Mouse (Mus musculus) CH12.LX (cell line): ENCODE results near the gene Gm20388. TPM values are rescaled to one million over a fixed set of nuclear protein-coding genes. Genes with fewer than 3 reads are reported as not detected.

Experiments
- DNase-seq: peaks from one replicate; pipeline ENCODE4 v3.0.0-alpha.2; 2013; ENCODE audit errors: extremely low read depth
- H3K27ac ChIP-seq: 2 replicates; pipeline ENCODE4 v1.5.1; 2012; ENCODE audit warnings: low read depth, mild to moderate bottlenecking, control low read depth, moderate library complexity; ENCODE audit not compliant: insufficient read depth
- H3K27me3 ChIP-seq: replicated peaks from 2 replicates; pipeline ENCODE3; 2012; ENCODE audit warnings: inconsistent platforms
- H3K36me3 ChIP-seq, 2 experiments: replicated peaks in 1 of 2; 2 replicates each; pipeline versions ENCODE3 to v1.6.1; 2012; ENCODE audit warnings: inconsistent platforms in 1 of 2, low read length in 1 of 2, mild to moderate bottlenecking in 1 of 2, mixed read lengths in 1 of 2, moderate library complexity in 1 of 2; ENCODE audit not compliant: control insufficient read depth in 1 of 2, insufficient read depth in 1 of 2
- H3K4me1 ChIP-seq, 2 experiments: 2 replicates each; pipeline ENCODE4 v1.6.1; 2012; ENCODE audit warnings: inconsistent platforms in 1 of 2, moderate library complexity in 1 of 2; ENCODE audit not compliant: insufficient read depth in 2 of 2, control insufficient read depth in 1 of 2
- H3K4me2 ChIP-seq: 2 replicates; pipeline ENCODE4 v1.6.1; 2012; ENCODE audit warnings: low read depth, mild to moderate bottlenecking, control low read depth; ENCODE audit not compliant: poor library complexity, insufficient read depth, severe bottlenecking
- H3K4me3 ChIP-seq, 3 experiments: fragments of 150-350 bp in 1 of 3; sonication (generic) in 1 of 3; replicated peaks in 1 of 3; 2 replicates each; pipeline versions ENCODE3 to v1.5.1; 2011 to 2012; ENCODE audit warnings: low read depth in 2 of 3, low read length in 2 of 3, mild to moderate bottlenecking in 2 of 3, moderate library complexity in 2 of 3, control low read depth in 1 of 3, improper control_type of control experiment in 1 of 3, inconsistent platforms in 1 of 3, mixed read lengths in 1 of 3; ENCODE audit not compliant: poor library complexity in 1 of 3
- H3K79me2 ChIP-seq: replicated peaks from 2 replicates; pipeline ENCODE4 v1.6.1; 2012; ENCODE audit warnings: mild to moderate bottlenecking, moderate library complexity; ENCODE audit not compliant: control insufficient read depth, poor library complexity, insufficient read depth, severe bottlenecking; ENCODE audit errors: extremely low read depth
- H3K9ac ChIP-seq: 2 replicates; pipeline ENCODE4 v1.6.1; 2012; ENCODE audit warnings: low read depth, mild to moderate bottlenecking, control low read depth, moderate library complexity; ENCODE audit not compliant: insufficient read depth
- H3K9me3 ChIP-seq: replicated peaks from 2 replicates; pipeline ENCODE3; 2012; ENCODE audit warnings: low read length, inconsistent platforms, mixed read lengths
- BHLHE40 ChIP-seq: IDR thresholded peaks from 2 replicates; pipeline ENCODE4 v1.6.1; 2011; ENCODE audit warnings: mild to moderate bottlenecking, low read depth, low read length, improper control_type of control experiment
- CHD1 ChIP-seq: IDR thresholded peaks from 2 replicates; pipeline ENCODE4 v1.6.1; 2012; ENCODE audit warnings: low read depth, low read length, improper control_type of control experiment, inconsistent platforms
- CHD2 ChIP-seq: IDR thresholded peaks from 2 replicates; pipeline ENCODE4 v1.6.1; 2011; ENCODE audit warnings: low read length, improper control_type of control experiment
- CTCF ChIP-seq, 2 experiments: IDR thresholded peaks in 1 of 2; conservative IDR thresholded peaks in 1 of 2; 2 replicates each; pipeline ENCODE4 v1.5.1; 2011 to 2012; ENCODE audit warnings: low read depth in 2 of 2, low read length in 2 of 2, improper control_type of control experiment in 1 of 2, inconsistent platforms in 1 of 2, mild to moderate bottlenecking in 1 of 2, moderate library complexity in 1 of 2
- E2F4 ChIP-seq: IDR thresholded peaks from 2 replicates; pipeline ENCODE4 v1.6.1; 2011; ENCODE audit warnings: low read depth, low read length, improper control_type of control experiment; ENCODE audit not compliant: insufficient replicate concordance
- EP300 ChIP-seq: IDR thresholded peaks from 2 replicates; pipeline ENCODE4 v1.6.1; 2011; ENCODE audit warnings: low read length, improper control_type of control experiment
- ETS1 ChIP-seq: conservative IDR thresholded peaks from 2 replicates; pipeline ENCODE4 v1.6.1; 2012; ENCODE audit warnings: low read depth, mild to moderate bottlenecking, inconsistent platforms, low read length, improper control_type of control experiment, moderate library complexity
- GABPA ChIP-seq: IDR thresholded peaks from 2 replicates; pipeline ENCODE4 v1.6.1; 2012; ENCODE audit warnings: low read depth, low read length, improper control_type of control experiment, inconsistent platforms; ENCODE audit not compliant: insufficient replicate concordance
- HCFC1 ChIP-seq: IDR thresholded peaks from 2 replicates; pipeline ENCODE4 v1.6.1; 2012; ENCODE audit warnings: low read depth, mild to moderate bottlenecking, inconsistent platforms, low read length, improper control_type of control experiment
- IRF4 ChIP-seq: IDR thresholded peaks from 2 replicates; pipeline ENCODE4 v1.6.1; 2014; ENCODE audit warnings: low read depth, mild to moderate bottlenecking, inconsistent platforms, low read length, improper control_type of control experiment
- JUN ChIP-seq: IDR thresholded peaks from 2 replicates; pipeline ENCODE4 v1.6.1; 2011; ENCODE audit warnings: low read depth, mild to moderate bottlenecking, low read length, improper control_type of control experiment, moderate library complexity; ENCODE audit not compliant: insufficient read depth
- JUND ChIP-seq: conservative IDR thresholded peaks from 2 replicates; pipeline ENCODE4 v1.6.1; 2011; ENCODE audit warnings: low read depth, low read length, improper control_type of control experiment
- KAT2A ChIP-seq: IDR thresholded peaks from 2 replicates; pipeline ENCODE4 v1.6.1; 2012; ENCODE audit warnings: low read length, improper control_type of control experiment, inconsistent platforms; ENCODE audit not compliant: insufficient replicate concordance
- MAFK ChIP-seq: IDR thresholded peaks from 2 replicates; pipeline ENCODE4 v1.6.1; 2011; ENCODE audit warnings: low read length, improper control_type of control experiment; ENCODE audit not compliant: insufficient replicate concordance
- MAX ChIP-seq: IDR thresholded peaks from 2 replicates; pipeline ENCODE4 v1.6.1; 2011; ENCODE audit warnings: low read length, improper control_type of control experiment
- MAZ ChIP-seq: IDR thresholded peaks from 2 replicates; pipeline ENCODE4 v1.6.1; 2012; ENCODE audit warnings: low read depth, mild to moderate bottlenecking, inconsistent platforms, low read length, improper control_type of control experiment, moderate library complexity
- MEF2A ChIP-seq: IDR thresholded peaks from 2 replicates; pipeline ENCODE4 v1.6.1; 2014; ENCODE audit warnings: low read depth, mild to moderate bottlenecking, inconsistent platforms, low read length, improper control_type of control experiment, borderline replicate concordance
- MXI1 ChIP-seq: IDR thresholded peaks from 2 replicates; pipeline ENCODE4 v1.6.1; 2011; ENCODE audit warnings: mild to moderate bottlenecking, low read depth, low read length, improper control_type of control experiment
- MYC ChIP-seq: IDR thresholded peaks from 2 replicates; pipeline ENCODE4 v1.6.1; 2011; ENCODE audit warnings: low read depth, mild to moderate bottlenecking, improper control_type of control experiment, low read length
- NELFE ChIP-seq: IDR thresholded peaks from 2 replicates; pipeline ENCODE4 v1.6.1; 2011; ENCODE audit warnings: low read depth, low read length, improper control_type of control experiment
- NRF1 ChIP-seq: IDR thresholded peaks from 2 replicates; pipeline ENCODE4 v1.6.1; 2014; ENCODE audit warnings: low read depth, mild to moderate bottlenecking, inconsistent platforms, low read length, improper control_type of control experiment, moderate library complexity
- PAX5 ChIP-seq: IDR thresholded peaks from 2 replicates; pipeline ENCODE4 v1.6.1; 2012; ENCODE audit warnings: low read length, inconsistent platforms, mixed read lengths
- POLR2A ChIP-seq: IDR thresholded peaks from 2 replicates; pipeline ENCODE4 v1.6.1; 2011; ENCODE audit warnings: low read depth, mild to moderate bottlenecking, improper control_type of control experiment, low read length
- POLR2AphosphoS2 ChIP-seq: IDR thresholded peaks from 2 replicates; pipeline ENCODE4 v1.6.1; 2011; ENCODE audit warnings: low read depth, low read length, improper control_type of control experiment
- RAD21 ChIP-seq: IDR thresholded peaks from 2 replicates; pipeline ENCODE4 v1.6.1; 2011; ENCODE audit warnings: low read depth, mild to moderate bottlenecking, low read length, improper control_type of control experiment, moderate library complexity
- RCOR1 ChIP-seq: conservative IDR thresholded peaks from 2 replicates; pipeline ENCODE4 v1.6.1; 2012; ENCODE audit warnings: low read depth, mild to moderate bottlenecking, inconsistent platforms, low read length, improper control_type of control experiment
- SIN3A ChIP-seq: IDR thresholded peaks from 2 replicates; pipeline ENCODE4 v1.6.1; 2012; ENCODE audit warnings: low read length, improper control_type of control experiment, inconsistent platforms
- SMC3 ChIP-seq: IDR thresholded peaks from 2 replicates; pipeline ENCODE4 v1.6.1; 2011; ENCODE audit warnings: low read depth, low read length, improper control_type of control experiment
- TBP ChIP-seq: conservative IDR thresholded peaks from 2 replicates; pipeline ENCODE4 v1.6.1; 2011; ENCODE audit warnings: low read depth, low read length, improper control_type of control experiment
- TCF12 ChIP-seq: IDR thresholded peaks from 2 replicates; pipeline ENCODE4 v1.6.1; 2014; ENCODE audit warnings: low read depth, mild to moderate bottlenecking, inconsistent platforms, low read length, improper control_type of control experiment
- UBTF ChIP-seq: IDR thresholded peaks from 2 replicates; pipeline ENCODE4 v1.6.1; 2012; ENCODE audit warnings: low read depth, mild to moderate bottlenecking, inconsistent platforms, low read length, improper control_type of control experiment, moderate library complexity
- USF1 ChIP-seq: IDR thresholded peaks from 2 replicates; pipeline ENCODE4 v1.6.1; 2014; ENCODE audit warnings: low read depth, mild to moderate bottlenecking, inconsistent platforms, low read length, improper control_type of control experiment
- USF2 ChIP-seq: conservative IDR thresholded peaks from 2 replicates; pipeline ENCODE4 v1.6.1; 2011; ENCODE audit warnings: low read depth, low read length, improper control_type of control experiment
- ZC3H11A ChIP-seq: IDR thresholded peaks from 2 replicates; pipeline ENCODE4 v1.6.1; 2012; ENCODE audit warnings: low read depth, mild to moderate bottlenecking, inconsistent platforms, low read length, improper control_type of control experiment
- ZKSCAN1 ChIP-seq: IDR thresholded peaks from 2 replicates; pipeline ENCODE4 v1.6.1; 2012; ENCODE audit warnings: low read depth, inconsistent platforms, low read length, improper control_type of control experiment, borderline replicate concordance
- ZMIZ1 ChIP-seq: IDR thresholded peaks from 2 replicates; pipeline ENCODE4 v1.6.1; 2012; ENCODE audit warnings: low read depth, mild to moderate bottlenecking, inconsistent platforms, low read length, improper control_type of control experiment
- ZNF384 ChIP-seq: IDR thresholded peaks from 2 replicates; pipeline ENCODE4 v1.6.1; 2012; ENCODE audit warnings: low read depth, low read length, improper control_type of control experiment, inconsistent platforms
- dilution Hi-C: fragments of 300-500 bp; cut with MboI; formaldehyde crosslinking; loops from 2 replicates; pipeline ENCODE4 v1.14.3; 2020; ENCODE audit warnings: low sequenced_read_pairs; ENCODE audit not compliant: extremely low pct_unique_long_range_greater_than_20kb, extremely low pct_ligation_motif_present
- in situ Hi-C: fragments of 300-500 bp; cut with MboI; formaldehyde crosslinking; loops from 3 replicates; pipeline ENCODE4 v1.14.3; 2019; ENCODE audit warnings: low sequenced_read_pairs, low pct_ligation_motif_present, low pct_unique_long_range_greater_than_20kb, mixed read lengths
- polyA plus RNA-seq: library from polyadenylated mRNA; unstranded; fragments of >175 nt; gene quantifications from 2 replicates; pipeline ENCODE4 v1.2.1, GENCODE M21; 2012; ENCODE audit warnings: low read depth; ENCODE audit not compliant: insufficient read length
- total RNA-seq, 2 experiments: library from RNA; depleted of rRNA; stranded (reverse); fragments of 300-350 nt in 1 of 2; fragments of >200 nt in 1 of 2; gene quantifications; 2 replicates each; pipeline ENCODE4 v1.2.3; 2012 to 2014

Gene Gm20388
- total and polyA plus RNA-seq, 3 experiments, result 14.8 to 26.3 (median 22.2) TPM

DNA sequence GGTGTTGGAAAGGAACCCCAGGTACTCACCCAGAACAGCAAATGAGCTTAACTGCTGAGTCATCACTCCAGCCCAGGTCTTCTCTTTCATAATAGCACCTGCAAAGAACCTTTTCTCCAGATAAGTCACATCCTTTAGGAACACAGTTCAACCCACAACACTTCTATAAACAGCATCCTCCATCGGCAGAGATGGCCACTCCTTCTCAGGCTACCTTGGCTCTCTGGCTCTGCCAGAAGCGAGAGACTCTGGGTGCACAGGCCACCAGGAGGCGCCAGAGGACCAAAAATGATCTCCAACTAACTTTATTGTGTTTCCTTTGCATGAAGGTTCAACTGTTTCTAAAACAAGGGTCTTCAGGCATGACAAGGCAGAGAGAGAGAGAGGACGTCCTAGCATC, 3879.3 kb downstream of the Gm20388 start:
- Histone ChIP-seq H3K4me2 (no peak overlapping the region), H3K27me3 (no peaks in the 10 kb centered on the region), H3K4me3 (no peak overlapping the region), H3K4me1 (peaks cover 11 to 26% of the 10 kb centered on the region in 2 experiments), H3K79me2 (no peaks in the 10 kb centered on the region), H3K9ac (no peak overlapping the region), H3K9me3 (no peaks in the 10 kb centered on the region), H3K27ac (no peak overlapping the region), H3K36me3 (peaks cover 0 to 17% of the 10 kb centered on the region in 2 experiments)
- DNase-seq, result peak; percentile 83
- dilution Hi-C loops, result no loop called here
- TF ChIP-seq ETS1 (no peak), USF1 (no peak), POLR2AphosphoS2 (no peak), POLR2A (no peak), CHD2 (no peak), E2F4 (no peak), PAX5 (no peak), MYC (no peak), SIN3A (no peak), KAT2A (no peak), TBP (no peak), ZNF384 (no peak), USF2 (no peak), ZC3H11A (peak; percentile 28; the same call in 1 of the 2 replicates), RAD21 (peak; percentile 98), MXI1 (no peak), NRF1 (no peak), MAZ (no peak), MAFK (peak; percentile 93), BHLHE40 (no peak), CHD1 (no peak), HCFC1 (no peak), MEF2A (peak; percentile 35; the same call in 1 of the 2 replicates), EP300 (no peak), UBTF (no peak), CTCF (conservative IDR thresholded peaks at IDR 0.05 in 1 of 2, IDR thresholded peaks at IDR 0.05 in 1 of 2; ENCODE audit: low read depth in 2 of 2, low read length in 2 of 2) (peak; percentile 84 to 98), ZKSCAN1 (no peak), TCF12 (no peak), IRF4 (no peak), JUND (no peak), ZMIZ1 (no peak), MAX (no peak), JUN (no peak), SMC3 (peak; percentile 87), GABPA (no peak), NELFE (no peak), RCOR1 (no peak)
- in situ Hi-C loops, result loop anchor here (10.0 kb wide), 1 partner anchor 565 kb away; no protein-coding TSS in a partner anchor
